In genomic region chr4:47315458-47315857, GRCm38 (mm10) we compare ENCODE assay signal across 12 mouse cellular contexts. TPM values are rescaled to one million over a fixed set of nuclear protein-coding genes. Genes with fewer than 3 reads are reported as not detected.
DNase-seq lines count a peak whose midpoint lies in the region; ATAC-seq lines count a peak whose summit lies in the region.
"Had no signal": no experiment of that assay in that cellular context is flagged by ENCODE, and none has a peak within 500 bp of the region (broad histone marks: within the 10 kb centered on the region; RNA-seq: fewer than 3 reads in every experiment).

No protein-coding gene starts in this region.

- no peak overlapping the region for H3K4me2 ChIP-seq in liver, embryonic 15.5 days
- no peak overlapping the region for H3K4me2 ChIP-seq in liver, embryonic 12.5 days
- H3K4me2 ChIP-seq in forebrain, embryonic 12.5 days = no peak overlapping the region
- H3K4me2 ChIP-seq: midbrain, embryonic 12.5 days had no signal

- no peak overlapping the region for H3K9ac ChIP-seq in liver, embryonic 15.5 days
- no peak overlapping the region for H3K9ac ChIP-seq in liver, embryonic 12.5 days
- H3K9ac ChIP-seq in forebrain, embryonic 12.5 days = no peak overlapping the region
- H3K9ac ChIP-seq: midbrain, embryonic 12.5 days had no signal

- WGBS in liver, embryonic 15.5 days (ENCODE audit: insufficient replicate concordance) = 14% methylated on average over 2 of the region's 2 CpGs
- WGBS in liver, embryonic 12.5 days (ENCODE audit: insufficient replicate concordance) = 11% methylated on average over 2 of the region's 2 CpGs
- WGBS in limb, embryonic 10.5 days = 82% methylated on average over 2 of the region's 2 CpGs
- 80% methylated on average over 2 of the region's 2 CpGs for WGBS in forebrain, embryonic 12.5 days

- no peaks in the 10 kb centered on the region for H3K36me3 ChIP-seq in liver, embryonic 15.5 days (replicated peaks)
- no peaks in the 10 kb centered on the region for H3K36me3 ChIP-seq in liver, embryonic 12.5 days
- H3K36me3 ChIP-seq in limb, embryonic 10.5 days = no peaks in the 10 kb centered on the region
- H3K36me3 ChIP-seq in forebrain, embryonic 12.5 days (replicated peaks) = no peaks in the 10 kb centered on the region
- H3K36me3 ChIP-seq: midbrain, embryonic 12.5 days had no signal

- peaks cover 24% of the 10 kb centered on the region for H3K4me1 ChIP-seq in liver, embryonic 15.5 days (replicated peaks)
- H3K4me1 ChIP-seq in liver, embryonic 12.5 days = peaks cover 28% of the 10 kb centered on the region
- no peaks in the 10 kb centered on the region for H3K4me1 ChIP-seq in limb, embryonic 10.5 days
- H3K4me1 ChIP-seq in forebrain, embryonic 12.5 days = no peaks in the 10 kb centered on the region
- H3K4me1 ChIP-seq: midbrain, embryonic 12.5 days had no signal

- no peaks in the 10 kb centered on the region for H3K9me3 ChIP-seq in liver, embryonic 15.5 days (replicated peaks)
- H3K9me3 ChIP-seq in liver, embryonic 12.5 days (replicated peaks) = no peaks in the 10 kb centered on the region
- H3K9me3 ChIP-seq in limb, embryonic 10.5 days (replicated peaks) = no peaks in the 10 kb centered on the region
- H3K9me3 ChIP-seq in forebrain, embryonic 12.5 days = no peaks in the 10 kb centered on the region
- H3K9me3 ChIP-seq: midbrain, embryonic 12.5 days had no signal

- ATAC-seq in liver, embryonic 15.5 days (ENCODE audit: insufficient read depth) = peak; percentile 32
- no peak for ATAC-seq in liver, embryonic 12.5 days
- peak; percentile 54 to 65 for ATAC-seq in hematopoietic stem cell, adult 5-6 weeks (replicated peaks in 1 of 2; ENCODE audit: insufficient read depth in 1 of 2, low FRiP score in 2 of 2, low TSS enrichment in 1 of 2, low read depth in 1 of 2, poor library complexity in 2 of 2, severe bottlenecking in 2 of 2)
- ATAC-seq in monocyte, adult 5-6 weeks (replicated peaks; ENCODE audit: insufficient number of reproducible peaks, low FRiP score, low TSS enrichment, poor library complexity, severe bottlenecking) = peak; percentile 84
- no peak for ATAC-seq in forebrain, embryonic 12.5 days (ENCODE audit: low FRiP score)
- ATAC-seq: inflammation-experienced regulatory T-cells, adult 6 months had no signal

- no peak overlapping the region for H3K4me3 ChIP-seq in liver, embryonic 15.5 days (replicated peaks)
- no peak overlapping the region for H3K4me3 ChIP-seq in liver, embryonic 12.5 days
- no peak overlapping the region for H3K4me3 ChIP-seq in limb, embryonic 10.5 days
- no peak overlapping the region for H3K4me3 ChIP-seq in forebrain, embryonic 12.5 days (replicated peaks)
- H3K4me3 ChIP-seq: midbrain, embryonic 12.5 days had no signal

- DNase-seq in MEL-GATA-1-ER (ENCODE audit: extremely low read depth, low read depth) = peak; percentile 63
- no peak for DNase-seq in urinary bladder, adult 18-20 months (ENCODE audit: low spot score in 2 of 2)
- no peak for DNase-seq in limb, embryonic 10.5 days (ENCODE audit: low spot score)
- DNase-seq: gastrocnemius, postnatal 14 days; kidney, postnatal 4 days had no signal

- H3K27ac ChIP-seq in liver, embryonic 15.5 days (replicated peaks) = no peak overlapping the region
- no peak overlapping the region for H3K27ac ChIP-seq in liver, embryonic 12.5 days
- no peak overlapping the region for H3K27ac ChIP-seq in limb, embryonic 10.5 days
- no peak overlapping the region for H3K27ac ChIP-seq in forebrain, embryonic 12.5 days
- H3K27ac ChIP-seq: midbrain, embryonic 12.5 days had no signal

- H3K27me3 ChIP-seq in liver, embryonic 15.5 days = no peaks in the 10 kb centered on the region
- no peaks in the 10 kb centered on the region; the same call in 1 of the 2 replicates for H3K27me3 ChIP-seq in liver, embryonic 12.5 days (replicated peaks)
- no peaks in the 10 kb centered on the region for H3K27me3 ChIP-seq in limb, embryonic 10.5 days (ENCODE audit: low read depth, poor library complexity, severe bottlenecking)
- H3K27me3 ChIP-seq in forebrain, embryonic 12.5 days = no peaks in the 10 kb centered on the region; the same call in 1 of the 2 replicates
- H3K27me3 ChIP-seq: midbrain, embryonic 12.5 days had no signal

RNA-seq across cellular contexts. Expression of gene Tgfbr1, which starts 37.6 kb away (rescaled TPM):
- 4.4 and 4.9 TPM in 2 replicates for polyA plus RNA-seq in liver, embryonic 15.5 days (2015; fragmentation: Nextera tagmentation; extraction: Ambion mirVana)
- polyA plus RNA-seq in liver, embryonic 12.5 days (2016; fragmentation: Nextera tagmentation; extraction: Ambion mirVana) = 10.5 and 11.5 TPM in 2 replicates
- total RNA-seq in hematopoietic stem cell, adult 5-6 weeks (2017) = 34.1 and 38.3 TPM in 2 replicates
- total RNA-seq in monocyte, adult 5-6 weeks (2017) = 149 to 221 TPM (median 220 TPM) in 3 replicates
- polyA plus RNA-seq in limb, embryonic 10.5 days (2016; fragmentation: Nextera tagmentation; extraction: Ambion mirVana) = 77.0 and 93.3 TPM in 2 replicates
- 99.1 and 103 TPM in 2 replicates for polyA plus RNA-seq in forebrain, embryonic 12.5 days (2016; fragmentation: Nextera tagmentation; extraction: Ambion mirVana)

Comparison
In these comparisons a context has a peak if more than half of its experiments do, and no peak if none do; other contexts are left out.
1. ATAC-seq: peak in liver, embryonic 15.5 days (single experiment), hematopoietic stem cell, adult 5-6 weeks (2 of 2) and monocyte, adult 5-6 weeks (single experiment); none in liver, embryonic 12.5 days (single experiment) and forebrain, embryonic 12.5 days (single experiment).